Mouse (Mus musculus): Measurements from ENCODE around the gene Glis1.
A peak's percentile ranks its signal among the peaks of the same experiment; 100 is the strongest.

The Glis1 gene

GRCm38 (mm10) chr4:107623916-107624315 lies 189.5 kb downstream of the Glis1 start:
- DNase-seq (ENCODE audit: low spot score in 2 of 2): no peak

- DNase-seq (ENCODE audit: low spot score in 2 of 2): no peak
Measured at GRCm38 (mm10) chr4:107624951-107625350, 190.6 kb downstream of the Glis1 start.

GRCm38 (mm10) chr4:107628226-107628625 lies 193.8 kb downstream of the Glis1 start:
- no peak for DNase-seq (ENCODE audit: low spot score in 2 of 2)

DNA sequence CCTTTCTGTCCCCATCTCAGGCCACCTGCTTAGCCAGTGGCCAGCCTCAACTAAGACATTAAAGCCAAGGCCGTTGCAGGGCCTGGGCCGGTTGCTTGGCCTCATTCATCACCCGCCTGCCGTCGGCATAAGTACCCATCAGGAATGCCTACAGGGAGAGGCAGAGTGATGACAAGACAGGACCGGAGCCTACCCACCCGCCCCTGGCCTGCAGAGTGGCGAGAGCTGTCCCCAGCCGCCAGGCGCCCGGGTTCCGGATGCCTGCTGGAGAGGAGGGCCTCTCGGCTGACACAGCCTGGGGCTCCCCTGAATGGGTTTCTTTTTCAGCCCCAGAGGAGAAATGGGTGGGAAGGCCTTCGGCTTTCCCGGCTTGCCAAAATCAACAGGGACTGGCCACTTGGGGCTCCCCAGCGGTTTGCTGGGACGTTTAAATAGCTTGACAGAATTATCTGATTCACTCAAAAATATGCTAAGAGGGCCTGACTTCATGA lies 194.6 kb downstream of the Glis1 start:
- DNase-seq (ENCODE audit: low spot score in 2 of 2): no peak

- DNase-seq (ENCODE audit: low spot score in 2 of 2): no peak
Measured at GRCm38 (mm10) chr4:107634631-107635030, 200.2 kb downstream of the Glis1 start.

- no peak for DNase-seq (ENCODE audit: low spot score in 2 of 2)
Measured at GRCm38 (mm10) chr4:107636099-107636498, 201.7 kb downstream of the Glis1 start.

DNA sequence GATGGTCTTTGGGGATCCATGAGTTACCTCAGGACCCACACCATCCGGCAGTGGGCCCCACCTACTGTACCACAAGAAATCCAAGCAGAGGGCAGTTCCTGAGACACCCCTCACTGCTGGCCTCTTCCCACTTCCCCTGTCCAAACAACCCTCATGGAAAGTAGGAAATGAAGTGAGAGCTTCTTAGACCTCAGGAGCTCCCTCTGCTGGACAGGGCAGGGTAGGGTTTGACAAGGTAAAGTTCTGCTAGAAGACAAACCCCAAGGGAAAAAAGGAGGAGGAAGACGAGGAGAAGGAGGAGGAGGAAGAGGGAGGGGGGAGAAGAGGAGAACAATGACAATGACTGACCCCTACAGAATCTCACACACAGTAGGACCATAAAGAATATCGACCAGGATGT lies 203.3 kb downstream of the Glis1 start:
- DNase-seq (ENCODE audit: low spot score in 2 of 2): peak; percentile 33 to 67

DNA sequence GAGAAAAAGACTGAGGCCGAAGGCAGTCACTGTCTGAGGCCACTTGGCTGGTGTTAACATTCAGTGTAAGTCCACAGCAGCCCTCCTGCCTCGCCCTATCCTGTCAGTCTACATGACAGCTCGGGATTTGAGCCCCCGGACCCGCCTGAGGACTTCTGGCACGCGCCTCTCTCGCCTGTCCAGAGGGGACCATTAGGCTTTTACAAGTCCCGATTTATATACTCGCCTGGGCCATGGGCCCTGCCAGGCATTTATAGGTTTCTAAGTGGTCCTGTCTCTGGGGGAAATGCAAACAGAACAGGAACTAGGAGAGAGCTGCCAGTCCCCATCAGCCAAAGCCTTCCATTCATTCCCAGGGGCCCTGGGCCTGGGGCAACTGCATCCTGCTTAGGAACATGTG lies 203.9 kb downstream of the Glis1 start:
- no peak for DNase-seq (ENCODE audit: low spot score in 2 of 2)

- DNase-seq (ENCODE audit: low spot score in 2 of 2): no peak
Measured at GRCm38 (mm10) chr4:107641624-107642023, 207.2 kb downstream of the Glis1 start.

- no peak for DNase-seq (ENCODE audit: low spot score in 2 of 2)
Measured at GRCm38 (mm10) chr4:107648959-107649485, 214.6 kb downstream of the Glis1 start.

GRCm38 (mm10) chr4:107651021-107651496 lies 216.7 kb downstream of the Glis1 start:
- DNase-seq (ENCODE audit: low spot score in 2 of 2): no peak

DNA sequence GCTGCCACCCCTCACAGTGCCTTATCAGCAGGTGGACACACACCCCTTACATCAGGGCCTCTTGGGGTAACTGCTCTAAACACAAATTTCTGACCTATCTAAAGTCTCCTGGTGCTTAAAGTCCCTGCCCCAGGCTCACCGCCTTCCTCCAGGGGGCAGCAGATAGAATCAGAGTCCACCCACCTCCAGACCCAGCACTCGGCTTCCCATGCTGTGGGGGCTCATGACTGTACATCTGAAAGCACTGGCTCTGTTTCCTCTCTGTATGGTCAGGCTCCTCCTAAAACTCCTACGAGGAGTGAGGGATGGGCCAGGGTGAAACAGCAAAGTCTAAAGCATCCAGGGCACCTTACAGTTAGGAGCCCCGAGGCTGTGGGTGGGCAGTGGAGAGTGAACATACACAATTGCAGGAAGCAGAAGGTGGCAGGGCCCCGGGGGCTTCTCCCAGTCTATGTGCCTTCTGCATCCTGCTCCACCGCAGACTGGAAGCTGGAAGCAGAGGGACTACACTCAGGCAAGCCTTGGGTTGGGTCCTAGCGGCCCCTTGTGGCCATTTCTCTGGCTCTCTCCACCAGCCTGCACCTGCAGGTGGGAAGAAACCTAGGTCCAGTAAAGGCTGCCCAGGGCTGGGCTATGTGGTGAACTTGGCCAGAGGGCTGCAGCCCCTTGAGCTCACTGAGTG lies 218.3 kb downstream of the Glis1 start:
- DNase-seq (ENCODE audit: low spot score in 2 of 2): peak; percentile 45 to 65

- no peak for DNase-seq (ENCODE audit: low spot score in 2 of 2)
Measured at GRCm38 (mm10) chr4:107653280-107653643, 218.9 kb downstream of the Glis1 start.

- no peak for DNase-seq (ENCODE audit: low spot score in 2 of 2)
Measured at GRCm38 (mm10) chr4:107660649-107661048, 226.3 kb downstream of the Glis1 start.

DNA sequence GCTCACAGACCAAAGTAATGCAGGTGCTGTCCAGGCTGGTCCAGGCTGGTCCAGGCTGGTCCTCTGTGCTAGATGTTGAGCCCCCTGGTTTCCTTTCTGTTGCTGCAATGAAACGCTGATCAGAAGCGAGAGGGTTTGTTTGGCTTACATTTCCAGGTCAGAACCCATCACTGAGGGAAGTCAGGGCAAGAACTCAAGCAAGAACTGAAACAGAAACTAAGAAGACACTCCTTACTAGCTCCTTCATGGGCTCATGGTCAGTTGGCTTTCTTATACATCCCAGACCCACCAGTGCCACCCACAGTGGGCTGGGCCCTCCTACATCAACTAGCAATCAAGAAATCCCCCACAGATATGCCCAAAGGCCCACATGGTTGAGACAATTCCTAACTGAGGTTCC lies 234.1 kb downstream of the Glis1 start:
- no peak for DNase-seq (ENCODE audit: low spot score in 2 of 2)

- no peak for DNase-seq (ENCODE audit: low spot score in 2 of 2)
Measured at GRCm38 (mm10) chr4:107670731-107671130, 236.3 kb downstream of the Glis1 start.

- DNase-seq (ENCODE audit: low spot score in 2 of 2): peak; percentile 61 to 82
Measured at GRCm38 (mm10) chr4:107673638-107674321, 239.4 kb downstream of the Glis1 start.

GRCm38 (mm10) chr4:107674322-107674644 lies 239.9 kb downstream of the Glis1 start:
- no peak for DNase-seq (ENCODE audit: low spot score in 2 of 2)

- no peak for DNase-seq (ENCODE audit: low spot score in 2 of 2)
Measured at GRCm38 (mm10) chr4:107675645-107676044, 241.3 kb downstream of the Glis1 start.

- no peak for DNase-seq (ENCODE audit: low spot score in 2 of 2)
Measured at GRCm38 (mm10) chr4:107680311-107681098, 246.1 kb downstream of the Glis1 start.

GRCm38 (mm10) chr4:107681099-107681849 lies 246.9 kb downstream of the Glis1 start:
- DNase-seq (ENCODE audit: low spot score in 2 of 2): no peak

Data from spleen, postnatal 10 days (tissue).